Mouse (Mus musculus) testis, adult 2 months (tissue): Measurements from ENCODE around the gene Stx2.

Experiments used
- CTCF ChIP-seq: fragments of 200-500 bp; IDR thresholded peaks from 2 replicates; pipeline ENCODE4 v1.5.1; 2012; ENCODE audit warnings: low read depth, mild to moderate bottlenecking, inconsistent platforms, low read length, moderate library complexity; ENCODE audit not compliant: control insufficient read depth, insufficient read depth, insufficient replicate concordance
- POLR2A ChIP-seq: fragments of 200-500 bp; IDR thresholded peaks from 2 replicates; pipeline ENCODE4 v1.6.1; 2012; ENCODE audit warnings: low read depth, mild to moderate bottlenecking, inconsistent platforms, low read length, moderate library complexity; ENCODE audit not compliant: control insufficient read depth

- TF ChIP-seq CTCF = no peak
- no peak for TF ChIP-seq POLR2A
Observed at GRCm38 (mm10) chr5:129018782-129019489, 10.6 kb upstream of the Stx2 start.
